Mouse (Mus musculus) heart, adult 10 weeks (tissue): ENCODE measurements around the gene Bcl7c. TPM values are rescaled to one million over a fixed set of nuclear protein-coding genes. Genes with fewer than 3 reads are reported as not detected.

ENCODE experiments used
- polyA plus RNA-seq: library from polyadenylated mRNA; stranded (reverse); fragments of 350-450 nt; fragmentation: Illumina TruSeq; extraction: RNeasy Lipid Tissue Mini Kit (QIAGEN cat#74804); gene quantifications from one replicate; pipeline ENCODE4 v1.2.3, GENCODE M21; 2014; ENCODE audit warnings: low read depth, low replicate concordance

Gene Bcl7c
- 20.2 TPM for polyA plus RNA-seq

GRCm38 (mm10) chr7:127708207-127709078 is at the start of gene Bcl7c:
Gene Bcl7c, minus strand, starts transcription at chr7:127708933.

GRCm38 (mm10) chr7:127744366-127745045 is 35.8 kb upstream of the Bcl7c start, which contains the start of gene Fbxl19:
Gene Fbxl19, plus strand, starts transcription at chr7:127744543.

GRCm38 (mm10) chr7:127732066-127732465 is 23.3 kb upstream of the Bcl7c start, which contains the start of gene Ctf2:
Gene Ctf2, minus strand, starts transcription at chr7:127732166.

GRCm38 (mm10) chr7:127712461-127713385 is 4.0 kb upstream of the Bcl7c start, which contains the start of gene Ctf1:
Gene Ctf1, plus strand, starts transcription at chr7:127712736.

GRCm38 (mm10) chr7:127614891-127615843 is 93.6 kb downstream of the Bcl7c start, which contains the start of gene Zfp629:
Gene Zfp629, minus strand, starts transcription at chr7:127615797.

Other genes with a start within 250 kb of the Bcl7c start
- gene Prr14, start 249.3 kb downstream of the Bcl7c start, polyA plus RNA-seq = 35.5 TPM
- gene Fbrs, start 229.7 kb downstream of the Bcl7c start, polyA plus RNA-seq = 34.1 TPM
- gene Srcap, start 196.9 kb downstream of the Bcl7c start, polyA plus RNA-seq = 15.8 TPM
- 14.5 TPM for gene Gm42715, start 189.3 kb downstream of the Bcl7c start, polyA plus RNA-seq
- not detected for gene Tmem265, start 147.5 kb downstream of the Bcl7c start, polyA plus RNA-seq
- gene Phkg2, start 135.6 kb downstream of the Bcl7c start, polyA plus RNA-seq = 24.2 TPM
- 10.8 TPM for gene Ccdc189, start 120.3 kb downstream of the Bcl7c start, polyA plus RNA-seq
- gene Rnf40, start 120.2 kb downstream of the Bcl7c start, polyA plus RNA-seq = 30.3 TPM
- 19.1 TPM for gene Zfp629, start 93.1 kb downstream of the Bcl7c start, polyA plus RNA-seq
- gene Ctf1, start 3.8 kb upstream of the Bcl7c start, polyA plus RNA-seq = 10.0 TPM
- not detected for gene Ctf2, start 23.2 kb upstream of the Bcl7c start, polyA plus RNA-seq
- 3.5 TPM for gene Fbxl19, start 35.6 kb upstream of the Bcl7c start, polyA plus RNA-seq
- gene Orai3, start 60.9 kb upstream of the Bcl7c start, polyA plus RNA-seq = 27.5 TPM
- 13.0 TPM for gene Setd1a, start 67.7 kb upstream of the Bcl7c start, polyA plus RNA-seq
- not detected for gene Gm49388, start 76.7 kb upstream of the Bcl7c start, polyA plus RNA-seq
- gene Hsd3b7, start 91.7 kb upstream of the Bcl7c start, polyA plus RNA-seq = 31.7 TPM
- 107 TPM for gene Stx4a, start 115.4 kb upstream of the Bcl7c start, polyA plus RNA-seq
- 1.1 TPM for gene Stx1b, start 115.6 kb upstream of the Bcl7c start, polyA plus RNA-seq
- gene Zfp646, start 167.3 kb upstream of the Bcl7c start, polyA plus RNA-seq = 12.2 TPM
- 3.6 TPM for gene Zfp668, start 167.9 kb upstream of the Bcl7c start, polyA plus RNA-seq
- gene Prss53, start 182.0 kb upstream of the Bcl7c start, polyA plus RNA-seq = 2.9 TPM
- gene Gm21974, start 186.5 kb upstream of the Bcl7c start, polyA plus RNA-seq = not detected
- gene Vkorc1, start 186.7 kb upstream of the Bcl7c start, polyA plus RNA-seq = 36.8 TPM
- 90.4 TPM for gene Bckdk, start 195.1 kb upstream of the Bcl7c start, polyA plus RNA-seq
- gene Kat8, start 203.6 kb upstream of the Bcl7c start, polyA plus RNA-seq = 23.7 TPM
- gene Prss8, start 221.2 kb upstream of the Bcl7c start, polyA plus RNA-seq = not detected
- 16.2 TPM for gene Prss36, start 237.8 kb upstream of the Bcl7c start, polyA plus RNA-seq